Mouse (Mus musculus): ENCODE measurements around the gene Glt1d1.

Gene Glt1d1

DNA sequence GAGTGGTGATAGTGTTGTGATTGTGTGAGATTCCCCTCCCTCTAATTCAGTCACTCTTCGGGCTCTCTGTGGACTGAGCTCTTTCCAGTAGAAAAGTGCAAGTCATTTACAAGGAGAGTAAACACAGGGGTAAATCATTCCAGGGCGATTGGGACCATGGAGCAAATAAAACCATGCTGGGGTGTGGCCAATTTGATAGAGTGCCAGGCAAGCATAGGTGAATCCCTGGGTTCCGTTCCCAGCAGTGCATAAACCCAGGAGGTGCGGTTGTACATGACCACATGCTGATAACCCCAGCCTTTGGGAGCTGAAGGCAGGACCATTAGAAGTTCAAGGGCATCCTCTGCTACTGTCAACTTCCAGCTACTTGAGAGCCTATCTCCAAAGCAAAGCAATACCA is 1.1 kb downstream of the Glt1d1 start:
- no peak for DNase-seq (ENCODE audit: low spot score)

DNA sequence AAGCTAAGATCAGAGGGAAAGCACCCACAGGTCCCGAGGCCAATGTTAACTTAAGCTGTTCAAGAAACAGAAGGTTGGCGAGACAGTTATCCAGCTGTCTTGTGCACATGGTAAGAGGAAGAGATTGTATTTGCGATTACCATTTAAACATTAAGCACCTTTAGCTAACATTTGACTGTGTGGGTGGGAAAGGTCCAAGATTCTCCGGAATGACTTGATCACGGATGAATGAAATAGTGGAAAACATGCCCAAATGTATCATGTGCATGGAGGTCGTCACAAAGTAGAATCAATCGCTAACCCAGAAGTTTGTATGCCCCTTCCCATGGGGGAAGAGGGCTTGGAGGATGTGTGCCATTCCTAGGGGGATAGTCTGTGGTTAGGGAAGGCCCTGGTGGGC is 1.6 kb downstream of the Glt1d1 start:
- no peak for DNase-seq (ENCODE audit: low spot score)

DNA sequence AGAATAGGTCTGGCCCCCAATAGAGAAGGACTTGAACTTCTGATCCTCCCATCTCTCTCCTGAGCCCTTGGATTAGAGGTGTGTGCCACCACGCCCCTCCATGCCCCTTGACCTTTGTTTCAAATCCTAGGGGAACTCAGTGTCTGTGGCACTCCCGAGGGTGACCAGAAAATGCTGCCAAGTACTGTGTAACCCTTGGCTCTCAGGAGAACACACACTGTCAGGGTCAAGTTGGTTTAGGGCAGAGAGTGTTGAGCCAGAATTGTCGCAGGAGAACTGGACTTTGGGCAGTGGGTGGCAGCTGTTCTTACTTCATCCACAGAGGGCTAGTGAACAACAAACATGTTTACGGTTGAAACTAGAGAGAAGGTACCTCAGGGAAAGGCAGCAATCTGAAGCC is 5.6 kb downstream of the Glt1d1 start:
- no peak for DNase-seq (ENCODE audit: low spot score)

DNA sequence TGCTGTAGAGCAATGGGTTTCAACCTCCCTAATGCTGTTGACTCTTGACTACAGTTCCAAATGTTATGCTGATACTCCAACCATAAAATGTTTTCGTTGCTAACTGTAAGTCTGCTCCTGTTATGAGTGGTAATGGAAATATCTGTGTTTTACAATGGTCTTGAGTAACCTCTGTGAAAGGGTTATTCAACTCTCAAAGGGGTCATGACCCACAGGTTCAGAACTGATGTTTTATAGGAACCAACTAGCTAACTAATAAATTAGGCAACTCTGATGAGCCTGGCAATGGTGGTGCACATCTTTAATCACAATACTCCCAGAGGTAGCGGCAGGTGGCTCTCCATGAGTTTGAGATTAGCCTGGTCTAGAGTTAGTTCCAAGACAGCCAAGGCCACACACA is 6.1 kb downstream of the Glt1d1 start:
- DNase-seq (ENCODE audit: low spot score) = no peak

DNA sequence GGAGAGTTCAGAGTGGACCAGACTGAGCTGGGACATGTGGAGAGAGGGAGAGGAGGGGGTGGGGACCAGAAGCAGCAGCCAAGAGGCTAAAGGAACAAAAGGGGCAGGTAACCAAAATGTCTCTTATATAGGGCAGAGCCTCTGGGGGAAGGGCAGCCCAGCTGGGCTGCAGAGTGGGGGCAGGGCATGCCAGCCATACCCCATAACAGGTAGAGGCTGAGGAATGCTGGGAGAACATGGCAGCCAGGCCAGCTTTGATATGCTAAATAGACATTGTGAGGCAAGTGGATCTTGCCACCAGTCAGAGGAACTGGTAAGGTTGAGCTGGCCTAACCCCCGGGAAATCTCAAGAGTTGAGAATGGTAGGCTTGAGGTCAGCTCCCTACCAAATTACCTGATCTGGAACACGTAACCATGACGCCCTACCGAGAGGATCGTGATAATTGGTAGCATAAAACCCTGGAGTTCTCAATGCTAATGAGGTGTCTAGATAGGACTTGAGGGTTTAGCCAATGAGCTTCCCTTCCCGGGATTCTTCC is 7.1 kb downstream of the Glt1d1 start:
- no peak for DNase-seq (ENCODE audit: low spot score)

DNA sequence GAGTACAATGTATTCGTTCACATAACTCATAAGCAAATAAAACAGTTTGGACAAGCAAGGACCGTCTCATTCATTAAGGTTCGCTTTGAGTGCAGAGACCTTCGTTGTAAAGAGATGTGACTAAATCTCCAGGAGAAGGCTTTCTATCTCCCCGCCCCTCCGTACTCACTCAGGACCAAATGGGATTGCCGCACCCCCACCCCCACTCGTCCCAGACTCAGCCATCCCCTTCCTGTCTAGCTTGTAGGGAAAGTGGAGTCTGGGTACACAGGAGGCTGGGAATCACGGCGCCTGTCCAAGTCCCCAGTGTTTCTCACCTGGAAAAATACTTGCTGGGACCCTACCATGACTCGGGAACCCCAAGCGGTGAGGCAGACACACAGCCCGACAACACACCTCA is 7.6 kb downstream of the Glt1d1 start:
- DNase-seq (ENCODE audit: low spot score) = no peak

DNA sequence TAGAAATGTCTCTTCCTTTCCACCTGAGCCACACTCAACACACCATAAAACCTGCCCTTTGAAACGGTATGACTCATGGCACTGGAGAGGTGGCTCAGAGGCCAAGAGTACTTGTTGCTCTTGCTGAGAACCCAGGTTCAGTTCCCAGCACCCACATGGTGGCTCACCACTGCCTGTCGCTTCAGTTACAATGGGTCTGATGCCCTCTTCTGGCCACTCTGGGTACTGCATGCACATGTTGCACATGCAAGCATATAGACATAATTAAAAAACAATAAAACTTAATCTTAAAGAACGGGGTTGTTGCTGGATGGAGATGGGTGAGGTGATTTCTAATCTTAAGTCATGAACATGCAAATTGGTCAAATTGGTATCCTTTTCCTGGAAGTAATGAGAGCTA is 8.3 kb downstream of the Glt1d1 start:
- no peak for DNase-seq (ENCODE audit: low spot score)

DNA sequence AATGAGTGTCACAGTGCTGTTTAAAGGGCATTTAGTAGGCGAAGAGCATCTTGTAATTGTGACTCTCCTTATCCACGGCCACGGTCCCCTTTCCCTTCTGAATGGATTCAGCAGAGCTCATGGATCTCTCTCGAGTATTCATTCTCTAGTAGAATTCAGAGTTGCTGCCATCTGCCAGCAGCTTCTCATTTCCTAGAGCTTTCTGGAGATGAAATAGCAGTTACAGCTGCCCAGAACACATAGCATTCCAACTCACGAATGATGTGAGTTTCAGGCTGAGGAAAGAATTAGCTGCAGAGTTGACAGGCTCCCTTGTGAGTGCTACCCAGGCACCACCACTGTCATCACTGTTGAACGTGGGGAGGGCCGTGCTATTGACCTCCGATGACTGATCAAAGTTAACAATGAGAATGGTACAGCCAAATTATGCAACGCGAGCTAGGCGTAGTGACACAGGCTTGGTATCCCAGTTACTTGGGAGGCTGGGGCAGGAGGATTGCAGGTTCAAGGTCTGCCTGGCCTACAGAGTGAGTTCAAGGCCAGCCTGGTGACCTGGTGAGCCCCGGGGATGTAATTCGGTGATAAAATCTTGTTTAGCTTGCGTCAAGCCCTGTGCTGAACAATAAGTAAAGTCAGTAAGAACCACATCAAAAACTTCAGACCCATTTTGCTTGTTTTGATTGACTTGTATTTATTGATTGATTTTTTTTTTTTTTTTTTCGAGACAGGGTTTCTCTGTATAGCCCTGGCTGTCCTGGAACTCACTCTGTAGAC is 9.3 kb downstream of the Glt1d1 start:
- DNase-seq (ENCODE audit: low spot score) = no peak

DNA sequence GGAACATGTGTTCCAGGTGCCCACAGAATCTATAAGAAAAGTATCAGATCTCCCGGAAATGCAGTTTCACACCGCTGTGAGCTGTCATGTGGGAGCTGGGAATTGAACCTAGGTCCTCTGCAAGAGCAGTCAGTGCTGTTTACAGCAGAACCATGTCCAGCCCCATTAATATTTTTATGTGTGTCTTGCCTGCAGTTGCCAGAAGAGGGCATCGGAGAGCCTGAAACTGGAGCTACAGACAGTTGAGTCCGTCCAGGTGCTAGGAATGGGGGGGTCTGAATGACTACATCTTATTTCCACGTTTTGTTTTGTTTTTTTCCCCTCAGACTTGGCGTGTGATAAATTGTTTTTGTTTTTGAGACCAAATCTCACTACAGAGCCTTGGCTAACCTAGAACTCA is 16.0 kb downstream of the Glt1d1 start:
- DNase-seq (ENCODE audit: low spot score) = no peak

DNA sequence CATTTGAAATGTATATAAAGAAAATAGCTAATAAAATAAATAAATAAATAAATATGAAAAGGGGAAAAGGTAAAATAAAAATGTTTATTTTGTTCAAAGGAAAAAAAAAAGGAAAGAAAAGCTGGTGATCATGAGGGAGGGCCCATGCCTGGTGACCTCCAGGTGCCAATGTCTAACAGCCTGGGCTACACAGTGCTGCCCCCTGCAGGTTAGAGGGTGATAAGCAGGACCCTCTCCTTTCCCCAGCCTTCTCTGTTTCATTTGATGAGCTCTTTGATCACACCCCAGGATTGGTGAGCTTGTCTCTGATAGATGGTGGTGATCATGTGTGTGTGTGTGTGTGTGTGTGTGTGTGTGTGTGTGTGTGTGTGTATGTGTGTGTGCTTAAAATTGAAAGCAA is 17.0 kb downstream of the Glt1d1 start:
- DNase-seq (ENCODE audit: low spot score) = no peak

DNA sequence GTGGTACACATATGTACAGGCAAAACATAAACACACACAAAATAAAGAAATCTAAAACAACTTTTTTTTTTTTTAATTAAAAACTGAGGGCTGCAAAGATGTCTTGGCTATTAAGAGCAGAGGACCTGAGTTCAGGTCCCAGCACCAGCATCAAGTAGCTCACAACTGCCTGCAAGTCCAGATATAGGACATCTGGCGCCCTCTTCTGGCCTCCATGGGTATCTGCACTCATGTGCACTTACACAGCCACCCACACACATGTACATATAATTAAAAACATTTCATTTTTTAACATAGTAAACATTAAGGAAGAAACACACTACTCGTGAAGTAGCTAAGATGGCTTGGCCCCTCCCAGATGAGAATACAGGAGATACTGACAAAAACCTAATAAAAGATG is 26.2 kb downstream of the Glt1d1 start:
- no peak for DNase-seq (ENCODE audit: low spot score)

DNA sequence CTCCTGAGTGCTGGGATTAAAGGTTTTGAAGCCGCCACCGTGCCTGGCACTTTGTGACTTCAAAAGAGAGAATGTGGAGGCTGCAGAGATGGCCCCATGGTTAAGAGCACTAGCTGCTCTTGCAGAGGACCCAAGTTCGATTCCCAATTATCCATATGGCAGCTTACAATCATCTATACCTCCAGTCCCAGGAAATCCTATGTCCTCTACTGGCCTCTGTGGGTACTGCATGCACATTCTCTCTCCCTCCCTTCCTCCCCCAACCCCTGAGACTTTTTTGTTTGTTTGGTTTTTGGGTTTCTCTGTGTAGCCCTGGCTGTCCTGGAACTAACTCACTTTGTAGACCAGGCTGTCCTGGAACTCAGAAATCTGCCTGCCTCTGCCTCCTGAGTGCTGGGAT is 27.2 kb downstream of the Glt1d1 start:
- DNase-seq (ENCODE audit: low spot score) = no peak

DNA sequence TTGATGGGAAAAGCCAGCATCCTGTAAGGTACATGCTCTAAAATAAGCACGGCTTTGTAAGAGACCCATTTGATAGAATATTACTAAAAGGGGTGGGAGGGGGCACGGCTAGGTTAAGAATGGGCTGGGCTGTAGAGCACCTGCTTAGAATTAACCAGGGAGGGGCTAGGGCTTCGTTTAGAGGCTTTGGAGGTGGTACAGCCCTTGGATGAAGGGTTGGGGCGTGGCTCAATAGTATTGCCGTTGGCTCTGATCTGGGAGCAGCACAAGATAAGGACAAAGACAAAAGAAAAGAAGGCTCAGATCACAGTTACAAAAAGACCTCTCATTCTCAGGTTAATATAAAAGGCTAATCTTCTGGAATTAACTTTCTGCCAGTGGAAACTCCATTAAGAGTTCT is 28.2 kb downstream of the Glt1d1 start:
- no peak for DNase-seq (ENCODE audit: low spot score)

DNA sequence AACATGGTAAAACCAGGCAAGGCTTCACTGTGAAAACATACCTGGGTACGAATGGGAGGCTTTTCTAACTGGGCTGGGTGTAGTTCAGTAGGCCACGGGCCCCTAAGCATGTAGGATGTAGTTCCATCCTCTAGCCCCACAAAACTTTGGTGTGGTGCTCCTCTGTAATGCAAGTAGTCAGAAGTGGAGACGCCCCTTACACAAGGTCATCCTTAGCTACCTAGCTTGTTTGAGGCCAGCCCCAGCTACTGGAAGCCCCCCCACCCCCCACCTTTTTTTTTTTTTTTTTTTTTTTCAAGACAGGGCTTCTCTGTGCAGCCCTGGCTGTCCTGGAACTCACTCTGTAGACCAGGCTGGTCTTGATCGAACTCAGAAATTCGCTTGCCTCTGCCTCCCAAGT is 28.9 kb downstream of the Glt1d1 start:
- DNase-seq (ENCODE audit: low spot score) = no peak

DNA sequence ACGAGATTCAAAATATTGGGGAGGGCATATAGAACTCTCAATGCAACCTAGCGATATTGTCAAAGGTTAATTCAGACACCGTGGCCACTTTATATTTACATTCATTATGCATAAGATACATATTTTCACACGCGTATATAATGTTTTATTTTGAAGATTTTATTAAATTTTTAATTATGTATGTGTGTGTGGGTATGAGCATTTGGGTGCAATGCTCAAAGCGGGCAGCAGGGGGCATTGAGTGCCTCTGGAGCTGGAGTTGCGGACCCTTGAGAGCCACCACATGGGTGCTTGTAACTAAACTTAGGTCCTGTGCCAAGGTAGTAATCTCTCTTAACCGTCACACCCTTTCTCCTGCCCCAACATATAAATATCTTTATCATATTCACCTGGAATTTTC is 41.9 kb downstream of the Glt1d1 start:
- no peak for DNase-seq (ENCODE audit: low spot score)

DNA sequence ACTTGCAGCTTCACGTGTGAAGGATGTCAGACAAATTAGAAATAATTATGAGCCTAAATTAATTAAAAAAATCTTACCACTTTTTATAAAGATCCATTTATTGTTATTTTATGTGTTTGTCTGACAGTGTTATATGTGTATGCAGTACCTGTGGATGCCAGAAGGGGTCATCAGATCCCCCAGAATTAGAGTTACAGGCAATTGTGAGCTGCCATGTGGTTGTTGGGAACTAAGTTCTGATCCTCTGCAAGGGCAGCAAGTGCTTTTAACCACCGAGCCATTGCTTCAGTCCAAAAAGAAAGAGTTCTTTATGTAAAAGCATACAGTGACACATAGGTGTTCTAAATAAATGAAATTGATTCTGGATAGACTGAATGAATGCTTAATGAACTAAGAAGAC is 45.5 kb downstream of the Glt1d1 start:
- DNase-seq (ENCODE audit: low spot score) = no peak

DNA sequence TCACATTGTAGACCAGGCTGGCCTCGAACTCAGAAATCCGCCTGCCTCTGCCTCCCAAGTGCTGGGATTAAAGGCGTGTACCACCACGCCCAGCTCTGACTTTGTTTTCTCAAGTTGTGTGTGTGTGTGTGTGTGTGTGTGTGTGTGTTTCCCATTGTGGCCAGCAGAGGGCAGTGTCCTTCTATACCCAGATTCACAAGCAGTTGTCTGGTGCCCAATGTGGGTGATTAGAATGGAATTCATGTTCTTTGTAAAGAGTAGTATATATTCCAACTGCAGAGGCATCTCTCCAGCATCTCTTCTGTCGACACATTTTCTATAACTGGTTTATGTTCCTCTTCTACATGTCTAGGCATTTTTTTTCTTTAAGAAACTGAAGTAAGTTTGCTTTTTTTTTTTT is 46.4 kb downstream of the Glt1d1 start:
- DNase-seq (ENCODE audit: low spot score) = no peak

DNA sequence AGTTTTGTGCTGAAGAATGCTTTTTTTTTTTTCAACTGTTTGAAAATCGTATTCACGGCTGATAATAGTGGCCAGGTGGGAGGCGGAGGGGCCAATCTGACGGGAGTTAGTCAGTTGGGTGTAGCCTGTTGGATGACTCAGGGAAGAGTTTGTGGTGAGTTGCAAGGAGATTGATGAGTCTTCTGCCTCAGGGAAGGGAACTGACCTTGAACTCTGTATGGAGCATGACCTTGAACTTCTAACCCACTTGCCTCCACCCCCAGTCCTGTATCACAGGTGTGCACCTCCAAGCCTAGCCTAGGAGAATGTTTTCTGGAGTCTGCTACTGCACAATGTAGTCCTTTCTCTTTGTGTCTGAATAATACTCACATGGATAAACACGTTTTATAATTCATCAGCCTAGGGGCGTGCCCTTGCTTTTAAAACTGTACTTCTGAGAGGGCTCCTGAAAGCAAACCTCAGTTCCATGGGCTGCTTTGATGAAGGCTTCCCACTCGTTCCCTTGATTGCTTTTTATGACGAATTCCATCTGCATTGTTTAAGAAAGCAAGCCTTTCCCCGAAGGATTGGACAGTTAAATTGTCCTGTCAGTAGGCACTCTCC is 56.6 kb downstream of the Glt1d1 start:
- no peak for DNase-seq (ENCODE audit: low spot score)

DNA sequence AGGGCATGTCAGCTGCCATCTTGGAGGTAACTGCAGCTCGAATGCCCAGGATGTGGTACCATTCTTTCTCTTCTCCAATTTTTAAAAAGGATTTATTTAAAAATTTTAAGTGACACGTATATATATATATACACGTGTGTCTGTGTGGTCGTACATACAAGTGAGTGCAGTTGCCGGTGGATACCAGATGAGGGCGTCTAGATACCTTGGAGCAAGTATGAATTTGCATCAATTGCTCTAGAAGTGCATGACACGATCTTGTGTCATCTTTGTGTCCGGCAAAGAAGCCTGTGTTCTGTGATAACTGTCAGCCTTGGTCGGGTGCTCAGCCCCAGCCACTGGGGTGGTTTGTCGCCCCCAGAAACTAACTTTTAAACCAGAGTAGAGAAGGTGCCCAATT is 59.0 kb downstream of the Glt1d1 start:
- DNase-seq (ENCODE audit: low spot score) = no peak

DNA sequence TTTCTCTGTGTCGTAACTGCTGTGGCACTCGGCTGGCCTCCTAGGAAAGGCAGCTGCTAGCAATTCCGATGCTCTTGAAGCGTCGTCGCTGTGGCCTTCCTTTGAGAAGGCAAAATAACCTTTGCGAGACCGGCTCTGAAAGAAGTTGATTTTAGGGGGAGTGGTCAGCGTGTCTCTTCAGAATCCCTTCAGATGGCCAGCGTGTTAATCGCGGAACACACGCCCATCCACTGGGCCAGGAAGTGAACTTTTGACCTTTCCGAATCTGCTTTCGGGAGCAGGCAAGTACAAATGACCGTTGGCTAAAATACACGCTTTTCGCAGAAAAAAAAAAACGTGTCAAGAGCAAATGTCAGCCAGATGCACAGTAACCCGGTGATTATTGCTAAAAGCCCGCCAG is 59.5 kb downstream of the Glt1d1 start:
- DNase-seq (ENCODE audit: low spot score) = no peak

DNA sequence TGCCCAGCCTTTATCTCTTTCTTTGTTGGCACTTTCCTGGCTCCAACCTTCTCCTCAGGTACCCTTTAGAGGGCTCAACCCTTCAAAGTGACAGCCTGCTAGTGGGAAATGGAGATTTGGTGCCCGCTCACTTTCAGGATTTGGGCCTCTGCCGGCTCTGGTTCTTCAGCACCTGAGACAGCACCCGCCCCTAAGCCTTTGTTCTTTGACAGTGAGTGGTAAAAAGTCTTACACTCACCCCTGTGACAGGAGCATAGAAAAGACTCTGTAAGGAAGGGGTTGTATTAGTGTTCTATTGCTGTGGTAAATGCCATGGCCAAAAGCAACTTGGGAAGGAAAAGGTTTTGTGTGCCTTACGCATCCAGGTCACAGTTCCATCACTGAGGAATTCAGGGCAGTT is 63.8 kb downstream of the Glt1d1 start:
- DNase-seq (ENCODE audit: low spot score) = no peak

DNA sequence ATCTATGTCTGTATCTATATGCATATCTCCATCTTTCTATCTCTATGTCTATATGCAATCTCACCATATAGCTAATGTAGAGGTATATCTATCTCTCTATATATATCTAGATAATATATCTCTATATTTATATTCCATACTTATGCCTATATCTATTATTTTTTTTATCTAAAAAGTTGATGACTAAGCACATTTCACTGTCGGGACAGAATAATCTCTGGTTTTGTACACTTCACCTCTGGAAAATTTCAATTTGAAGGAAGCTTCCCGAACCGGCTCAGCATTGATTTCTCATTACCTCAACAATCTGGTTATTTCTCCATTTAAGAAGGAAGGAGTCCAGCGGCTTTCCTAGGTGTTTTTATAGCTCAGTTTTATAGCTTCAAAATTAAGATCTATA is 64.5 kb downstream of the Glt1d1 start:
- no peak for DNase-seq (ENCODE audit: low spot score)

DNA sequence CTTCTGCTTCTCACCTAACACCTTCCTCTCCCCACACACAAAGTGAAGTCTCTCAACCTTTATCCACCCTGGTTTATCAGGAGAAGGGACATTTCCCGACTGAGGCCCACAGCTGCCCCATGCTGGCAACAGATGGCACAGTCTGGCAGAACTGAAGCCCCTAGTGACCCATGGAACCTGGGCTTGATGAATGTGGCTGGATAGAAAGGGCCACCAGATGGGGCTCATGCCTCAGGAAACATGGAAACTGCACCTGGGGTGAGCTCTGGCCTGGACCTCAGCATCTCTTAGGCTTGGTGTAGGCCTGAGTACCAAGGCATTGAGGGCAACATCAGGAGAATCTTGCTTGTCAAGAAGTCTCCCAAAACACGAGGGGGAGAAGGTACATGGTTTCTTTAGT is 66.5 kb downstream of the Glt1d1 start:
- no peak for DNase-seq (ENCODE audit: low spot score)

DNA sequence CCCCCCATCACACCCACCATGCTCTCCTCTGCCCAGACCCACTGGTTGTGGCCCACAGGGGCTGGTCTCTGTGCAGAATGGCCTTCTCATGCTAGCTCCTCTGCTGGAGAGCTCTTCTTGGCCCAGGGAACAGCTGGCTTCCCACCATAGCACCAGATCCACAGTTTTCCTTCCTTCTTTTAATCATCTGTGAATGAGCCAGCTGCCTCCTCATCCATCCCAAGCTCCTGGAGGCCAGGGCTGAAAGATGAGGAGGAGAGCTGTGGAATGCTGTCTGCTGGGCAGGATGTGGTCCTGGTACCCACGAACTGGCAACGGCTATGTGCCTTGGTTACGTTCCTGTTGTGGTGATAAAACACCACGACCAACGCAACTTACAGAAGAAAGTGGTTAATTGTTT is 67.6 kb downstream of the Glt1d1 start:
- no peak for DNase-seq (ENCODE audit: low spot score)
